Mouse (Mus musculus) testis, adult 2 months (tissue): Measurements from ENCODE around the gene Rassf7.

ENCODE experiments used
- CTCF ChIP-seq: fragments of 200-500 bp; IDR thresholded peaks from 2 replicates; pipeline ENCODE4 v1.5.1; 2012; ENCODE audit warnings: low read depth, mild to moderate bottlenecking, inconsistent platforms, low read length, moderate library complexity; ENCODE audit not compliant: control insufficient read depth, insufficient read depth, insufficient replicate concordance
- POLR2A ChIP-seq: fragments of 200-500 bp; IDR thresholded peaks from 2 replicates; pipeline ENCODE4 v1.6.1; 2012; ENCODE audit warnings: low read depth, mild to moderate bottlenecking, inconsistent platforms, low read length, moderate library complexity; ENCODE audit not compliant: control insufficient read depth

DNA sequence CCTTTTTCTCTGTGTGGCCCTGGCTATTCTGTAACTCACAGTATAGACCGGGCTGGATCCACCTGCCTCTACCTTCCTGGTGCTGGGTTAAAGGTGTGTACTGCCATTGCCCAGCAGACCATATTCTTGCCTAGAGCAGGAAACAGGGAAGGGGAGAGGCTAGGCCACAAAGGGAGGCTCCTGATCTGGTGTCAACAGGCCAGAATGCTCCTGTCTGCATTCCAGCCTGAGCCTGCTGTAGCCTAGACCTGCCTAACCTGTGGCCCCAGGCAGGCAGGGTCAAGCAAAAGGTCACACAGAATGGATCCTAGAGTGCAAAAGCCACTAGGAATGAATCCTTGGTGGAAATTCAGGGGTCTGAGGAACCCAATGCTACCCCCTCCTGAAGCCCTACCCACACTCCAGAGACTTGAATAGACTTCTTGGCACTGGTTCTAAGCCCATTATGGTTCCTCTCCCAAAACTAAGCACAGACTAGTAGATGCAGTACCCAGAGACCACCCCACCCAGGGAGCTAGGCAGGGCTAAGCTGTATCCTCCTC is 4.0 kb downstream of the Rassf7 start:
- TF ChIP-seq POLR2A (no peak), CTCF (no peak)
